In the genomic region with DNA sequence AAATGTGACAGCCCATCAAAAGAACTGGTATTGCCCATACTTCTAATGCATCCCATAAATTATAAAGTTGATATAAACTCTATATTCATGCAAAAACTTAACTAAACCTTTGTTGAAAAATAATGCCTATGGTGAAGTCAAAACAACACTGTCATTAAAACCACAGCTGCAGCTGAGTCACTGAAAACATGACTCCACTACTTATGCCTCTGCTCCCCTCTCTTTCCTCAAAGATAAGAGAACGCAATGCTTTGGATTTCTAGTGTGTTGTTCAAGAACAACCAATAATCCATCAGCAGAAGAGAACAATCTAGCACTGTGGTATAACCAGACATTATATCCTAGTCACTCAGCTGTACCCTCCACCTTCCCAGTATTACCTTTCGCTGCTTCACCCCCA, we compare ENCODE assay signal across 22 mouse cellular contexts. TPM values are rescaled to one million over a fixed set of nuclear protein-coding genes. Genes with fewer than 3 reads are reported as not detected.
"Had no signal": no experiment of that assay in that cellular context is flagged by ENCODE, and none has a peak within 500 bp of the region (broad histone marks: within the 10 kb centered on the region; RNA-seq: fewer than 3 reads in every experiment).

No protein-coding gene starts in this region.

- H3K4me3 ChIP-seq: liver, embryonic 15.5 days; lung, embryonic 15.5 days; midbrain, embryonic 10.5 days; midbrain, embryonic 13.5 days; midbrain, embryonic 15.5 days; neural tube, embryonic 12.5 days; stomach, embryonic 15.5 days had no signal

- H3K9ac ChIP-seq: liver, embryonic 15.5 days; liver, postnatal 0 days; lung, embryonic 15.5 days; midbrain, embryonic 13.5 days; midbrain, embryonic 15.5 days; neural tube, embryonic 12.5 days; stomach, embryonic 15.5 days had no signal

- H3K9me3 ChIP-seq: liver, embryonic 15.5 days; lung, embryonic 15.5 days; midbrain, embryonic 10.5 days; midbrain, embryonic 13.5 days; midbrain, embryonic 15.5 days; neural tube, embryonic 12.5 days; stomach, embryonic 15.5 days had no signal

- H3K4me1 ChIP-seq: liver, embryonic 15.5 days; lung, embryonic 15.5 days; midbrain, embryonic 10.5 days; midbrain, embryonic 13.5 days; midbrain, embryonic 15.5 days; neural tube, embryonic 12.5 days; stomach, embryonic 15.5 days had no signal

- H3K27me3 ChIP-seq: liver, embryonic 15.5 days; lung, embryonic 15.5 days; midbrain, embryonic 13.5 days; midbrain, embryonic 15.5 days; neural tube, embryonic 12.5 days; stomach, embryonic 15.5 days had no signal

- H3K27ac ChIP-seq: liver, embryonic 15.5 days; lung, embryonic 15.5 days; macrophage; midbrain, embryonic 10.5 days; midbrain, embryonic 13.5 days; midbrain, embryonic 15.5 days; neural tube, embryonic 12.5 days; stomach, embryonic 15.5 days; stomach, postnatal 0 days had no signal

- H3K4me2 ChIP-seq: liver, embryonic 15.5 days; lung, embryonic 15.5 days; midbrain, embryonic 13.5 days; midbrain, embryonic 15.5 days; neural tube, embryonic 12.5 days; stomach, embryonic 15.5 days had no signal

- DNase-seq: liver, postnatal 0 days; lung, adult 2 months; lung, postnatal 14 days; lung, postnatal 36 days; right cerebral cortex, postnatal 14 days; thymus, adult 2 months; thymus, postnatal 25 days; thymus, postnatal 4 days had no signal

- ATAC-seq: liver, postnatal 0 days; lung, postnatal 0 days; midbrain, embryonic 13.5 days; midbrain, embryonic 15.5 days had no signal

- H3K36me3 ChIP-seq: midbrain, embryonic 15.5 days; stomach, embryonic 15.5 days had no signal

RNA-seq across cellular contexts. Expression of a gene that starts 8.0 kb away (rescaled TPM):
- total RNA-seq: megakaryocyte-erythroid progenitor cell, adult 5-6 weeks had no signal
- polyA plus RNA-seq: liver, embryonic 15.5 days; liver, postnatal 0 days; lung, postnatal 0 days; macrophage; midbrain, embryonic 10.5 days; midbrain, embryonic 13.5 days; midbrain, embryonic 15.5 days; neural tube, embryonic 12.5 days; neural tube, embryonic 14.5 days; spleen, adult 2 months; stomach, postnatal 0 days; testis, adult 2 months; thymus, adult 2 months had no signal
